Mouse (Mus musculus) neural tube, embryonic 14.5 days (tissue): ENCODE results near the gene Ssx2ip. TPM values are rescaled to one million over a fixed set of nuclear protein-coding genes. Genes with fewer than 3 reads are reported as not detected.

Source experiments
- ATAC-seq: fragments of 200-750 bp; cut with Nextera tagmentation; 2 replicates; pipeline ENCODE4 v1.8.0; 2017; ENCODE audit warnings: low read depth, mild to moderate bottlenecking, moderate TSS enrichment, moderate library complexity
- H3K27ac ChIP-seq: fragments of 300-500 bp; sonication (generic); 2 replicates; pipeline ENCODE4 v1.5.1; 2014; ENCODE audit warnings: low read depth, mild to moderate bottlenecking, control low read depth, low read length, moderate library complexity, mixed read lengths
- H3K27me3 ChIP-seq: fragments of 300-500 bp; sonication (generic); 2 replicates; pipeline ENCODE4 v1.6.1; 2014; ENCODE audit warnings: low read length; ENCODE audit not compliant: control insufficient read depth, insufficient read depth
- H3K36me3 ChIP-seq: fragments of 300-500 bp; sonication (generic); 2 replicates; pipeline ENCODE4 v1.6.1; 2014; ENCODE audit warnings: low read length, mixed read lengths; ENCODE audit not compliant: control insufficient read depth, insufficient read depth
- H3K4me1 ChIP-seq: fragments of 300-500 bp; sonication (generic); 2 replicates; pipeline ENCODE4 v1.6.1; 2014; ENCODE audit warnings: low read length; ENCODE audit not compliant: control insufficient read depth, insufficient read depth
- H3K4me2 ChIP-seq: fragments of 300-500 bp; sonication (generic); 2 replicates; pipeline ENCODE4 v1.6.1; 2014; ENCODE audit warnings: mild to moderate bottlenecking, low read depth, low read length, control low read depth
- H3K4me3 ChIP-seq: fragments of 300-500 bp; sonication (generic); 2 replicates; pipeline ENCODE4 v1.5.1; 2014; ENCODE audit warnings: low read depth, low read length, control low read depth, mixed read lengths
- H3K9ac ChIP-seq: fragments of 300-500 bp; sonication (generic); replicated peaks from 2 replicates; pipeline ENCODE4 v1.6.1; 2014; ENCODE audit warnings: low read depth, mild to moderate bottlenecking, control low read depth, low read length, mixed read lengths
- H3K9me3 ChIP-seq: fragments of 300-500 bp; sonication (generic); 2 replicates; pipeline ENCODE4 v1.6.1; 2016; ENCODE audit warnings: low read length; ENCODE audit not compliant: control insufficient read depth
- WGBS: fragments of 180-500 bp; shearing (Covaris S2); extraction: QIAGEN DNeasy Blood & Tissue Kit; methylation state at CpG from one replicate; pipeline ENCODE4 v1.1.7; 2014; 5-methylcytosine and 5-hydroxymethylcytosine counted together
- polyA plus RNA-seq: library from polyadenylated mRNA; unstranded; fragments of >200 nt; fragmentation: Nextera tagmentation; extraction: Ambion mirVana; gene quantifications from 2 replicates; pipeline ENCODE4 v1.2.1, GENCODE M21; 2014

The Ssx2ip gene
- polyA plus RNA-seq, 1 experiment from 2014 or later, result 14.8 TPM

GRCm38 (mm10) chr3:146412008-146412407 is 7.6 kb downstream of the Ssx2ip start:
- H3K27me3 ChIP-seq, result no peaks in the 10 kb centered on the region
- H3K36me3 ChIP-seq, result no peaks in the 10 kb centered on the region
- WGBS, result 78% methylated on average over 2 of the region's 2 CpGs
- peak; percentile 38; the same call in 1 of the 2 replicates for ATAC-seq
- no peak overlapping the region for H3K9ac ChIP-seq
- H3K9me3 ChIP-seq, result no peaks in the 10 kb centered on the region
- no peak overlapping the region for H3K4me3 ChIP-seq
- H3K4me1 ChIP-seq, result no peaks in the 10 kb centered on the region
- H3K4me2 ChIP-seq, result no peak overlapping the region
- no peak overlapping the region for H3K27ac ChIP-seq

DNA sequence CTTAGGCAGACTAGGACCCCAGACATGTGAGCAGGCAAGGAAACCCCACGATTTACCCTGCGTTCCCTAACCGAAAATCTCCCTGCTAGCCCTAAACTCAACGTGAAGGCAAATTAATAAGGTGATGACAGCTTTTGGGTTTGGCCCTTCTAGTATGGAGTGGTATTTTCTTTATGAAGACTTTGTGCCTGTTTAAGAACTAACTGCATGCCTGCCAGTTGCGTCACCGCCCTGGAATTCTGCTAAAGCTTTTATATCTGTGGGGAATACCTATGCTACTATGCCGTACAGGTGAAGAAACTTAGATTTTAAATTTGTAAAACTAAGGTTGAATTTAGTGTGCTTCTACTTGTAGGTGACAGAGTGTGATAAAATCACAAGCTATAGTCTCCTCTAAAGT is 8.0 kb downstream of the Ssx2ip start:
- Histone ChIP-seq H3K9me3 (no peaks in the 10 kb centered on the region), H3K9ac (no peak overlapping the region), H3K4me3 (no peak overlapping the region), H3K36me3 (no peaks in the 10 kb centered on the region), H3K27me3 (no peaks in the 10 kb centered on the region), H3K4me1 (no peaks in the 10 kb centered on the region), H3K27ac (no peak overlapping the region), H3K4me2 (no peak overlapping the region)
- ATAC-seq, result no peak
- 92% methylated on average over 7 of the region's 7 CpGs for WGBS

DNA sequence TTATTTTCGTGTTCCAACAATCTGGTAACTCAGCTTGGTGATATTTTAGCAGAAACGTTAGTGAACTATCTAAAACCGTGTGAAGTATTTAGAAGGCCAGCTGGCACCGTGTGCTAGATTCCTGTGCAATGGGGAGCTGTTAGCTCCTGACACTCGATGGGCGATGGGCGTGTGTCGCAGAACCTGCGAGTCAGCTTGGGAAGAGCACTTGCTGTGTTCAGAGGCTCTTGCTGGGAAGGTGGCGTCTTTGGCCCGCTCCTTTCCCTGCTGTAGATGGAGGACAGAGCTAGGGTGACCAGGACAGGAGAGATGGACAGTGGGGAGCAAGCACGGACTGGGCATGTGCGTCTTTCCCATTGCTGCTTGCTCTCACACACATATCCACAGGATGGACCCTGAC is 8.6 kb downstream of the Ssx2ip start:
- 92% methylated on average over 13 of the region's 13 CpGs for WGBS
- Histone ChIP-seq H3K27me3 (no peaks in the 10 kb centered on the region), H3K36me3 (no peaks in the 10 kb centered on the region), H3K4me1 (no peaks in the 10 kb centered on the region), H3K4me2 (no peak overlapping the region), H3K4me3 (no peak overlapping the region), H3K27ac (no peak overlapping the region), H3K9ac (no peak overlapping the region), H3K9me3 (no peaks in the 10 kb centered on the region)
- no peak for ATAC-seq

GRCm38 (mm10) chr3:146413992-146414391 is 9.6 kb downstream of the Ssx2ip start:
- WGBS, result 89% methylated on average over 4 of the region's 4 CpGs
- H3K27ac ChIP-seq, result no peak overlapping the region

GRCm38 (mm10) chr3:146414555-146414954 is 10.1 kb downstream of the Ssx2ip start:
- 0 out of 2 replicates have a peak, but pooled peaks cover 9% of the 10 kb centered on the region for H3K36me3 ChIP-seq
- no peaks in the 10 kb centered on the region for H3K9me3 ChIP-seq
- no peak overlapping the region for H3K4me2 ChIP-seq
- no peak overlapping the region for H3K4me3 ChIP-seq
- H3K27ac ChIP-seq, result no peak overlapping the region
- no peaks in the 10 kb centered on the region for H3K4me1 ChIP-seq
- no peak for ATAC-seq
- no peaks in the 10 kb centered on the region for H3K27me3 ChIP-seq
- no peak overlapping the region for H3K9ac ChIP-seq
- 95% methylated on average over 12 of the region's 12 CpGs for WGBS

More at GRCm38 (mm10) chr3:146413992-146414391, 9.6 kb downstream of the Ssx2ip start:
- Histone ChIP-seq H3K4me1 (no peaks in the 10 kb centered on the region), H3K27me3 (no peaks in the 10 kb centered on the region), H3K4me3 (no peak overlapping the region), H3K4me2 (no peak overlapping the region), H3K36me3 (0 out of 2 replicates have a peak, but pooled peaks cover 3% of the 10 kb centered on the region), H3K9ac (no peak overlapping the region), H3K9me3 (no peaks in the 10 kb centered on the region)
- no peak for ATAC-seq

DNA sequence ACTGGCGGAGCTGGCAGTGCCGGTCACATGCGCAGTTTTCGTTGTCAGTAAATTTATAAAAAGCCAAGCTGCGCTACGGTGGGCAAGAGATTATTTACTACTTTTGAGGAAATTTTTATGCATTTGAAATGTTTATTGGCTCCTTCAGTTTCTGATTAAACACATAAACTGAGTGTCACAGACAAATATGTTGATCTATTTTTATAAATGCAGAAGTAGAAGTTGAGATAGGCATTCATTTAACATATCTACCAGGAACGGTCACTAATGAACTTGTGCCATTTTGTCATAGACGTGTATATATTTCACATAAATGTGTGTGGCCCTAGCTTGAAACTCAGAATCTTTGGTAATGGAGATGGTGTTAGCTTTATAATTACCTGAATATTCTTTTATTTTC is 13.4 kb downstream of the Ssx2ip start:
- Histone ChIP-seq H3K4me1 (no peaks in the 10 kb centered on the region), H3K36me3 (0 out of 2 replicates have a peak, but pooled peaks cover 11% of the 10 kb centered on the region), H3K27me3 (no peaks in the 10 kb centered on the region), H3K4me2 (no peak overlapping the region), H3K27ac (no peak overlapping the region), H3K4me3 (no peak overlapping the region), H3K9me3 (no peaks in the 10 kb centered on the region), H3K9ac (no peak overlapping the region)
- ATAC-seq, result no peak
- 96% methylated on average over 8 of the region's 8 CpGs for WGBS

- no peak overlapping the region for H3K4me2 ChIP-seq
- no peaks in the 10 kb centered on the region for H3K27me3 ChIP-seq
- 91% methylated on average over 7 of the region's 7 CpGs for WGBS
- no peaks in the 10 kb centered on the region for H3K4me1 ChIP-seq
- H3K9me3 ChIP-seq, result no peaks in the 10 kb centered on the region
- no peak overlapping the region for H3K4me3 ChIP-seq
- H3K9ac ChIP-seq, result no peak overlapping the region
- 0 out of 2 replicates have a peak, but pooled peaks cover 15% of the 10 kb centered on the region for H3K36me3 ChIP-seq
- no peak overlapping the region for H3K27ac ChIP-seq
- ATAC-seq, result no peak
These were observed 14.5 kb downstream of the Ssx2ip start for GRCm38 (mm10) chr3:146418901-146419300.

GRCm38 (mm10) chr3:146419534-146419933 is 15.1 kb downstream of the Ssx2ip start:
- no peaks in the 10 kb centered on the region for H3K4me1 ChIP-seq
- H3K4me2 ChIP-seq, result no peak overlapping the region
- no peak overlapping the region for H3K4me3 ChIP-seq
- H3K9ac ChIP-seq, result no peak overlapping the region
- no peak overlapping the region for H3K27ac ChIP-seq
- 89% methylated on average over 9 of the region's 9 CpGs for WGBS
- H3K27me3 ChIP-seq, result no peaks in the 10 kb centered on the region
- H3K36me3 ChIP-seq, result 0 out of 2 replicates have a peak, but pooled peaks cover 15% of the 10 kb centered on the region
- no peaks in the 10 kb centered on the region for H3K9me3 ChIP-seq
- ATAC-seq, result no peak

- ATAC-seq, result no peak
These were observed 15.6 kb downstream of the Ssx2ip start for GRCm38 (mm10) chr3:146419992-146420537.

More at GRCm38 (mm10) chr3:146419992-146420537, 15.6 kb downstream of the Ssx2ip start:
- Histone ChIP-seq H3K27me3 (no peaks in the 10 kb centered on the region), H3K4me2 (no peak overlapping the region), H3K27ac (no peak overlapping the region), H3K9ac (no peak overlapping the region), H3K4me3 (no peak overlapping the region), H3K4me1 (no peaks in the 10 kb centered on the region), H3K36me3 (0 out of 2 replicates have a peak, but pooled peaks cover 15% of the 10 kb centered on the region), H3K9me3 (no peaks in the 10 kb centered on the region)
- whole genome bisulfite sequencing, result 93% methylated on average over 15 of the region's 15 CpGs
